Mouse (Mus musculus): Measurements from ENCODE around the gene Pphln1.

GRCm38 (mm10) chr15:93397269-93397668, 881 bp upstream of the Pphln1 start:
- TF ChIP-seq CTCF (IDR thresholded peaks at IDR 0.05; ENCODE audit: extremely low read depth, insufficient read length, insufficient replicate concordance, low read depth, low read length) (no peak), POLR2A (IDR thresholded peaks at IDR 0.05; ENCODE audit: low read depth, low read length) (no peak)

Data from small intestine, adult 2 months (tissue).